Mouse (Mus musculus): ENCODE data around the gene Scd2.

- no peak for TF ChIP-seq CTCF (IDR thresholded peaks at IDR 0.05; ENCODE audit: low read depth)
- TF ChIP-seq EP300 (IDR thresholded peaks at IDR 0.05; ENCODE audit: low read depth): no peak
Measured at GRCm38 (mm10) chr19:44292483-44292882, 991 bp upstream of the Scd2 start.

All from liver, postnatal 0 days (tissue).